Mouse (Mus musculus) liver, embryonic 16.5 days (tissue): ENCODE measurements around the gene Zfp277. TPM values are rescaled to one million over a fixed set of nuclear protein-coding genes. Genes with fewer than 3 reads are reported as not detected.

Experiments
- ATAC-seq: fragments of 200-750 bp; cut with Nextera tagmentation; 2 replicates; pipeline ENCODE4 v1.8.0; 2017; ENCODE audit warnings: low read depth, mild to moderate bottlenecking, moderate number of reproducible peaks, moderate library complexity
- H3K27ac ChIP-seq: fragments of 300-500 bp; sonication (generic); 2 replicates; pipeline ENCODE4 v1.5.1; 2014; ENCODE audit warnings: mild to moderate bottlenecking, low read length
- H3K27me3 ChIP-seq: fragments of 300-500 bp; sonication (generic); 2 replicates; pipeline ENCODE4 v1.6.1; 2014; ENCODE audit warnings: low read depth, low read length, mixed read lengths; ENCODE audit not compliant: control insufficient read depth, insufficient read depth
- H3K36me3 ChIP-seq: fragments of 300-500 bp; sonication (generic); 2 replicates; pipeline ENCODE4 v1.6.1; 2014; ENCODE audit warnings: mild to moderate bottlenecking; ENCODE audit not compliant: control insufficient read depth, insufficient read depth
- H3K4me1 ChIP-seq: fragments of 300-500 bp; sonication (generic); 2 replicates; pipeline ENCODE4 v1.6.1; 2014; ENCODE audit warnings: low read depth, low read length, mixed read lengths; ENCODE audit not compliant: control insufficient read depth
- H3K4me2 ChIP-seq: fragments of 300-500 bp; sonication (generic); 2 replicates; pipeline ENCODE4 v1.6.1; 2014; ENCODE audit warnings: low read depth, low read length, mixed read lengths
- H3K4me3 ChIP-seq: fragments of 300-500 bp; sonication (generic); 2 replicates; pipeline ENCODE4 v1.5.1; 2014; ENCODE audit warnings: low read depth, mild to moderate bottlenecking, low read length
- H3K9ac ChIP-seq: fragments of 300-500 bp; sonication (generic); 2 replicates; pipeline ENCODE4 v1.6.1; 2014; ENCODE audit warnings: low read depth, low read length
- H3K9me3 ChIP-seq: fragments of 300-500 bp; sonication (generic); replicated peaks from 2 replicates; pipeline ENCODE4 v1.6.1; 2016; ENCODE audit warnings: low read length; ENCODE audit not compliant: control insufficient read depth
- WGBS: fragments of 180-500 bp; shearing (Covaris S2); extraction: QIAGEN DNeasy Blood & Tissue Kit; methylation state at CpG from one replicate; pipeline ENCODE4 v1.1.7; 2014; ENCODE audit not compliant: insufficient replicate concordance; 5-methylcytosine and 5-hydroxymethylcytosine counted together
- polyA plus RNA-seq: library from polyadenylated mRNA; unstranded; fragments of >200 nt; fragmentation: Nextera tagmentation; extraction: Ambion mirVana; gene quantifications from 2 replicates; pipeline ENCODE4 v1.2.1, GENCODE M21; 2015

Gene Zfp277
- polyA plus RNA-seq, 1 experiment from 2014 or later: 6.1 TPM

- H3K27me3 ChIP-seq: no peaks in the 10 kb centered on the region
- no peaks in the 10 kb centered on the region for H3K9me3 ChIP-seq
- H3K4me2 ChIP-seq: no peak overlapping the region
- no peak overlapping the region for H3K27ac ChIP-seq
- no peaks in the 10 kb centered on the region for H3K36me3 ChIP-seq
- H3K4me3 ChIP-seq: no peak overlapping the region
- WGBS: 51% methylated on average over 5 of the region's 5 CpGs
- H3K9ac ChIP-seq: no peak overlapping the region
- ATAC-seq: no peak
- no peaks in the 10 kb centered on the region for H3K4me1 ChIP-seq
Observed at GRCm38 (mm10) chr12:40341443-40341842, 104.3 kb downstream of the Zfp277 start.

- H3K4me2 ChIP-seq: no peak overlapping the region
- H3K4me1 ChIP-seq: no peaks in the 10 kb centered on the region
- 82% methylated on average over 3 of the region's 3 CpGs for WGBS
- H3K4me3 ChIP-seq: no peak overlapping the region
- no peak overlapping the region for H3K27ac ChIP-seq
- no peaks in the 10 kb centered on the region for H3K36me3 ChIP-seq
- H3K27me3 ChIP-seq: no peaks in the 10 kb centered on the region
- no peak overlapping the region for H3K9ac ChIP-seq
- ATAC-seq: no peak
- H3K9me3 ChIP-seq: no peaks in the 10 kb centered on the region
Observed at GRCm38 (mm10) chr12:40335303-40335702, 110.4 kb downstream of the Zfp277 start.

- Histone ChIP-seq H3K9me3 (no peaks in the 10 kb centered on the region), H3K36me3 (no peaks in the 10 kb centered on the region), H3K4me2 (no peak overlapping the region), H3K9ac (no peak overlapping the region), H3K4me1 (no peaks in the 10 kb centered on the region), H3K27me3 (no peaks in the 10 kb centered on the region), H3K27ac (no peak overlapping the region), H3K4me3 (no peak overlapping the region)
- WGBS: 70% methylated on average over 3 of the region's 3 CpGs
- no peak for ATAC-seq
Observed at GRCm38 (mm10) chr12:40331467-40331866, 114.2 kb downstream of the Zfp277 start.

- WGBS: 69% methylated on average over 5 of the region's 5 CpGs
- ATAC-seq: no peak
- no peaks in the 10 kb centered on the region for H3K9me3 ChIP-seq
- H3K9ac ChIP-seq: no peak overlapping the region
- no peaks in the 10 kb centered on the region for H3K4me1 ChIP-seq
- no peak overlapping the region for H3K4me3 ChIP-seq
- H3K27me3 ChIP-seq: no peaks in the 10 kb centered on the region
- no peak overlapping the region for H3K4me2 ChIP-seq
- H3K27ac ChIP-seq: no peak overlapping the region
- H3K36me3 ChIP-seq: no peaks in the 10 kb centered on the region
Observed at GRCm38 (mm10) chr12:40327012-40327660, 118.6 kb downstream of the Zfp277 start.

- Histone ChIP-seq H3K9me3 (no peaks in the 10 kb centered on the region), H3K27ac (no peak overlapping the region), H3K36me3 (no peaks in the 10 kb centered on the region), H3K4me2 (no peak overlapping the region), H3K27me3 (no peaks in the 10 kb centered on the region), H3K4me3 (no peak overlapping the region), H3K4me1 (no peaks in the 10 kb centered on the region), H3K9ac (no peak overlapping the region)
- ATAC-seq: no peak
- WGBS: 62% methylated on average over 5 of the region's 5 CpGs
Observed at GRCm38 (mm10) chr12:40325582-40325981, 120.1 kb downstream of the Zfp277 start.

GRCm38 (mm10) chr12:40324819-40325218 is 120.9 kb downstream of the Zfp277 start:
- 74% methylated on average over 5 of the region's 5 CpGs for WGBS
- no peak overlapping the region for H3K4me2 ChIP-seq
- no peak for ATAC-seq
- H3K4me3 ChIP-seq: no peak overlapping the region
- H3K4me1 ChIP-seq: no peaks in the 10 kb centered on the region
- no peak overlapping the region for H3K27ac ChIP-seq
- no peak overlapping the region for H3K9ac ChIP-seq
- H3K27me3 ChIP-seq: no peaks in the 10 kb centered on the region
- H3K36me3 ChIP-seq: no peaks in the 10 kb centered on the region
- H3K9me3 ChIP-seq: no peaks in the 10 kb centered on the region

GRCm38 (mm10) chr12:40315146-40315545 is 130.6 kb downstream of the Zfp277 start:
- Histone ChIP-seq H3K9me3 (no peaks in the 10 kb centered on the region), H3K36me3 (no peaks in the 10 kb centered on the region), H3K27ac (no peak overlapping the region), H3K4me3 (no peak overlapping the region), H3K27me3 (no peaks in the 10 kb centered on the region), H3K4me1 (no peaks in the 10 kb centered on the region), H3K9ac (no peak overlapping the region), H3K4me2 (no peak overlapping the region)
- WGBS: 72% methylated on average over 2 of the region's 2 CpGs
- no peak for ATAC-seq

- WGBS: 60% methylated on average over 6 of the region's 6 CpGs
- no peak for ATAC-seq
- Histone ChIP-seq H3K27ac (no peak overlapping the region), H3K4me1 (no peaks in the 10 kb centered on the region), H3K4me3 (no peak overlapping the region), H3K27me3 (no peaks in the 10 kb centered on the region), H3K36me3 (no peaks in the 10 kb centered on the region), H3K4me2 (no peak overlapping the region), H3K9me3 (no peaks in the 10 kb centered on the region), H3K9ac (no peak overlapping the region)
Observed at GRCm38 (mm10) chr12:40303960-40304359, 141.7 kb downstream of the Zfp277 start.

GRCm38 (mm10) chr12:40298636-40299035 is 147.1 kb downstream of the Zfp277 start:
- ATAC-seq: no peak
- no peak overlapping the region for H3K9ac ChIP-seq
- 62% methylated on average over 3 of the region's 3 CpGs for WGBS
- no peaks in the 10 kb centered on the region for H3K36me3 ChIP-seq
- no peaks in the 10 kb centered on the region for H3K27me3 ChIP-seq
- no peaks in the 10 kb centered on the region for H3K4me1 ChIP-seq
- H3K27ac ChIP-seq: no peak overlapping the region
- no peak overlapping the region for H3K4me2 ChIP-seq
- H3K4me3 ChIP-seq: no peak overlapping the region
- H3K9me3 ChIP-seq: no peaks in the 10 kb centered on the region
